Mouse (Mus musculus) kidney, embryonic 16.5 days (tissue): ENCODE measurements at regions not wholly inside any gene's neighbourhood (a gene's known extent, or its start where the extent isn't known, plus 50 kb on each side); places are given as distances from the start of the nearest gene placed in this dataset.
"Not testable (repeated sequence)": the region's sequence is repeated elsewhere in the genome, so short reads cannot be mapped to it uniquely, and the experiment has no call there.

Experiments
- ATAC-seq: fragments of 200-750 bp; cut with Nextera tagmentation; 2 replicates; pipeline ENCODE4 v1.8.0; 2017; ENCODE audit warnings: moderate TSS enrichment; ENCODE audit not compliant: low FRiP score, low TSS enrichment
- H3K27ac ChIP-seq: fragments of 300-500 bp; sonication (generic); 2 replicates; pipeline ENCODE4 v1.5.1; 2014; ENCODE audit warnings: low read length
- H3K27me3 ChIP-seq: fragments of 300-500 bp; sonication (generic); 2 replicates; pipeline ENCODE4 v1.6.1; 2014; ENCODE audit warnings: low read length, control low read depth, mixed read lengths; ENCODE audit not compliant: insufficient read depth
- H3K36me3 ChIP-seq: fragments of 300-500 bp; sonication (generic); 2 replicates; pipeline ENCODE4 v1.6.1; 2014; ENCODE audit warnings: low read length, control low read depth, mixed read lengths; ENCODE audit not compliant: insufficient read depth
- H3K4me1 ChIP-seq: fragments of 300-500 bp; sonication (generic); 2 replicates; pipeline ENCODE4 v1.6.1; 2014; ENCODE audit warnings: low read length, control low read depth, mixed read lengths; ENCODE audit not compliant: insufficient read depth
- H3K4me2 ChIP-seq: fragments of 300-500 bp; sonication (generic); replicated peaks from 2 replicates; pipeline ENCODE4 v1.6.1; 2014; ENCODE audit warnings: low read depth, low read length
- H3K4me3 ChIP-seq: fragments of 300-500 bp; sonication (generic); 2 replicates; pipeline ENCODE4 v1.5.1; 2014; ENCODE audit warnings: mild to moderate bottlenecking, low read length
- H3K9ac ChIP-seq: fragments of 300-500 bp; sonication (generic); replicated peaks from 2 replicates; pipeline ENCODE4 v1.6.1; 2014; ENCODE audit warnings: low read length
- H3K9me3 ChIP-seq: fragments of 300-500 bp; sonication (generic); 2 replicates; pipeline ENCODE4 v1.6.1; 2016; ENCODE audit warnings: low read length, control low read depth
- WGBS: fragments of 180-500 bp; shearing (Covaris S2); extraction: QIAGEN DNeasy Blood & Tissue Kit; methylation state at CpG from one replicate; pipeline ENCODE4 v1.1.7; 2014; 5-methylcytosine and 5-hydroxymethylcytosine counted together

DNA sequence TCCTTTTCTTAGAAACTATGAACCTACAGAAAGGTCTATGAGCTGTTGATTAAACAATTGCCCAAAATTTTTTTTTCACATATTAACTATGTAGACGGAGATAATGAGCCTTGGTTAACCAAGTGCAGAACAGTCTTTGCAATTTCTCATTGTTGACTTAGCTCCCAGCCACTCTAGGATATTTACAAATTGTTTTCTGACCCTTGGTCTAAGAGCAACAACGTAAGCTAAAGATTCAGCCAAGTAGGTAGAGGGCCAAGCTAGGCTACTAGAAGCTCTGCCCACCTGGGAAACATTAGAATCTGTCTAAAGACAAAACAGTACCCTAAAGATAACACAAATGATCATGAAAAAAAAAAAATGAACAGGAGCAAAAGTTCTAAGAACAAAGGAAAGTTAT is 67.5 kb upstream of the Map9 start:
- H3K27me3 ChIP-seq = no peaks in the 10 kb centered on the region
- H3K4me2 ChIP-seq = no peak overlapping the region
- H3K4me1 ChIP-seq = no peaks in the 10 kb centered on the region
- H3K4me3 ChIP-seq = no peak overlapping the region
- ATAC-seq = peak; percentile 39; the same call in 1 of the 2 replicates
- H3K27ac ChIP-seq = no peak overlapping the region
- no peaks in the 10 kb centered on the region for H3K9me3 ChIP-seq
- no peaks in the 10 kb centered on the region for H3K36me3 ChIP-seq
- no peak overlapping the region for H3K9ac ChIP-seq
- 74% methylated on average over 2 of the region's 2 CpGs for WGBS

GRCm38 (mm10) chr3:82288996-82289395 is 68.8 kb upstream of the Map9 start:
- no peak overlapping the region for H3K4me2 ChIP-seq
- no peaks in the 10 kb centered on the region for H3K27me3 ChIP-seq
- H3K9ac ChIP-seq = no peak overlapping the region
- no peaks in the 10 kb centered on the region for H3K9me3 ChIP-seq
- WGBS = 79% methylated on average over 6 of the region's 6 CpGs
- no peak overlapping the region for H3K4me3 ChIP-seq
- no peak overlapping the region for H3K27ac ChIP-seq
- no peaks in the 10 kb centered on the region for H3K36me3 ChIP-seq
- H3K4me1 ChIP-seq = no peaks in the 10 kb centered on the region
- ATAC-seq = no peak

DNA sequence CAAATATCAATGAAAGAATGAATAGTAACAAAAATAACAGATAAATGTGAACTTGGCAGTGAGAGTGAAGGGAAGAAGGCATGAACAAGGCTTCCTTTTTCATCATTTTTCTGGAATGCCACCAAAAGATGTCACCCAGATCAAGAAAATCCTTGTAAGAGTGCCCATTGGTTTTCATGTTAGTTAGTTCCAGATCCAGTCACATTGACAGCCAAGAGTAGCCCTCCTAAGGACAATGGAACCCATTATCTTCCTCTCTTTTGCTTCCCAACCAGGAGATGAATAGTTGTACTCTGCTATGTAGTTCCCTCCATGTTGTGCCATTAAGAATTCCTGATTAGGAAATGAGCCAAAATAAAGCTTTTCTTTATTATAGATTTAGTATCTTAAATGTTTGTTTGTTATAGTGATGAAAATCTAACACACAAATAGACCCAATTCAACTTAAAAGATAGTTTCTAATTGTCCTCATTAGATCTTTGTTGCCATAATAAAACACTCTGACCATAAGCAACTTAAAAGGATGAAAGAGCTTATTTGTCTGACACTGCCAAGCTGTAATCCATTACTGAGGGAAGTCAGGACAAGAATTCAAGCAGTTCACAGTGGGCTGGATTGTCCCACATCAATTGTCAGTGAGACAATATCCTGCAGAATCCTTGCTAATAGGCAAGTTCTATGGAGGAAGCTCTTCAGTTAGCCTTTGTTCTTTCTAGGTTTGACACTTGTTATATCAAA is 80.7 kb upstream of the Map9 start:
- no peak for ATAC-seq
- no peaks in the 10 kb centered on the region for H3K9me3 ChIP-seq
- H3K36me3 ChIP-seq = no peaks in the 10 kb centered on the region
- H3K4me3 ChIP-seq = no peak overlapping the region
- H3K27ac ChIP-seq = peak overlapping the region; percentile 64; the same call in 1 of the 2 replicates
- no peak overlapping the region for H3K4me2 ChIP-seq
- H3K4me1 ChIP-seq = no peaks in the 10 kb centered on the region; the same call in 1 of the 2 replicates
- H3K9ac ChIP-seq = no peak overlapping the region
- H3K27me3 ChIP-seq = no peaks in the 10 kb centered on the region

- Histone ChIP-seq H3K4me1 (no peaks in the 10 kb centered on the region; the same call in 1 of the 2 replicates), H3K9me3 (no peaks in the 10 kb centered on the region), H3K9ac (no peak overlapping the region), H3K36me3 (no peaks in the 10 kb centered on the region), H3K27ac (peak overlapping the region; percentile 64), H3K27me3 (no peaks in the 10 kb centered on the region), H3K4me3 (no peak overlapping the region), H3K4me2 (no peak overlapping the region)
- ATAC-seq = peak; percentile 31; the same call in 1 of the 2 replicates
- WGBS = 58% methylated on average over 4 of the region's 4 CpGs
Observed at GRCm38 (mm10) chr3:82275822-82276203, 82.0 kb upstream of the Map9 start.

- peak; percentile 89 for ATAC-seq
- no peaks in the 10 kb centered on the region for H3K36me3 ChIP-seq
Observed at GRCm38 (mm10) chr3:82274945-82275821, 82.7 kb upstream of the Map9 start.

DNA sequence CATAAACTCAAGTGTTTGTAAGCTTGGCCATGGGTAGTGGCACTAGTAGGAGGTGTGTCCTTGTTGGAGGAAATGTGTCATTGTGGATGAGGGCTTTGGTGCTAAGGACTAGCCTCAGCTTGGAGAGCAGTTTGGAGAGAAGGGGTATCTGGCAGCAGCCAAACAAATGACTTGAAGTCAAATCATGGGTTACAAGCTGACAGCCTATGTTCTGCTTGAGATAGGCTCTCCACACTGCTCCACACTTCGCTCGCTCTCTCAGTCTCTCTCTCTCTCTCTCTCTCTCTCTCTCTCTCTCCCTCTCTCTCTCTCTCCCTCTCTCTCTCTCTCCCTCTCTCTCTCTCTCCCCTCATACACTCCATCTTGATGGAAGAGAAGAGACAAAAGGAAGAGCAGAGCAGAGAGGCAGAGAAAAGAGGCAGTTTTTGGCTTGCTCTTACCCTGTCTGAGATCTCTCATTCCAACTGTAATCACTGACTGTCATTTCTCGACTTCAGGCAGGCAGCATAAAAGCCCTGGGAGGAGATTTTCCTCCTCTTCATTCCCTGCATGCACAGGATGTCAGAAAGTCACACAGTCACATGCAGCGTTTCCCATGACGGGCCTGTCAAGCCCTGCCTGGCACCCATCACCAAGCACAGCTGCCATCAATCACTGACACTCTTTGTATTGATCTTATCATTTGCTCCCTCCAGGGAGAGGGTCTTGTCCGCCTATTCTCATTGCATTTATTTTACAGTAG is 83.5 kb upstream of the Map9 start:
- Histone ChIP-seq H3K4me3 (no peak overlapping the region), H3K27ac (peak overlapping the region; percentile 76), H3K27me3 (no peaks in the 10 kb centered on the region), H3K9ac (no peak overlapping the region), H3K36me3 (no peaks in the 10 kb centered on the region), H3K4me1 (no peaks in the 10 kb centered on the region; the same call in 1 of the 2 replicates), H3K4me2 (no peak overlapping the region), H3K9me3 (no peaks in the 10 kb centered on the region)
- WGBS = 49% methylated on average over 6 of the region's 6 CpGs
- peak; percentile 63; the same call in 1 of the 2 replicates for ATAC-seq

More at GRCm38 (mm10) chr3:82274945-82275821, 82.7 kb upstream of the Map9 start:
- Histone ChIP-seq H3K27me3 (no peaks in the 10 kb centered on the region), H3K27ac (peak overlapping the region; percentile 76), H3K4me3 (no peak overlapping the region), H3K9ac (no peak overlapping the region), H3K9me3 (no peaks in the 10 kb centered on the region), H3K4me1 (no peaks in the 10 kb centered on the region; the same call in 1 of the 2 replicates), H3K4me2 (no peak overlapping the region)
- 50% methylated on average over 7 of the region's 7 CpGs for WGBS

DNA sequence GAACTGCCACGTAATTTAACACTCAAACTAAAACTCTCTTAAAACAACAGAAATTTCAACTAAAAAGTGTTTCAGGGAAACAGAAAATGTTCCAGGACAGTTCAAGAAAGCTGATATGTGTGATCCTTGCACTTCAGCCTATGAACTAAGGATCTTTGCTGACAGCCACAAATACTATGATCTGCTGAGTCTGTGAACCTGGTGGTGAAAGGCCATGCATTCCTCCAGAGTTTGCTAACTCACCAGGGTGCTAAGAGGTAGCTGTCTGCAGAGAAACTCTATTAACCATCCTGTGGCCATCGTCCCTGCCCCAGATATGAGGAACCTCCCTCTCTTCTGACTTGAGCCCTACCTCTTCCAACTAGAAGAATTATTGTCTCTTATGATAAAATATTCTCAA is 84.3 kb upstream of the Map9 start:
- not testable (repeated sequence) for H3K9ac ChIP-seq, H3K27ac ChIP-seq, H3K4me2 ChIP-seq, H3K9me3 ChIP-seq, ATAC-seq, H3K36me3 ChIP-seq, H3K4me3 ChIP-seq, H3K4me1 ChIP-seq, H3K27me3 ChIP-seq
- 68% methylated on average over 2 of the region's 2 CpGs for WGBS

DNA sequence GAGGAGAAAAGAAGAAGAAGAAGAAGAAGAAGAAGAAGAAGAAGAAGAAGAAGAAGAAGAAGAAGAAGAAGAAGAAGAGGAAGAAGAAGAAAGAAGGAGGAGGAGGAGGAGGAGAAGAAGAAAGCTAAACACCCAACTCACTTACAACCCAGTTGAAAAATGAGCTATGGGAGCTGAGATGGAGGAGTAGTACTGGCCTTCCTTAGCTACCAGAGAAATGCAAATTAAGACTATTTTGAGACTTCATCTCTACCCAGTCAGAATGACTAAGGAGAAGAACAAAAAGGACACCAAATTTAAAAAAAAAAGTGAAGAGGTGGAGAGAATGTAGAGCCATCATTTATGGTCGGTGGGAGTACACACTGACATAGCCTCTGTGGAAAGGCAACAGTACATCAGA is 85.9 kb upstream of the Map9 start:
- ATAC-seq = no peak
- Histone ChIP-seq H3K9me3 (no peaks in the 10 kb centered on the region), H3K4me2 (no peak overlapping the region), H3K4me3 (no peak overlapping the region), H3K27me3 (no peaks in the 10 kb centered on the region), H3K27ac (no peak overlapping the region), H3K9ac (no peak overlapping the region), H3K4me1 (no peaks in the 10 kb centered on the region; the same call in 1 of the 2 replicates), H3K36me3 (no peaks in the 10 kb centered on the region)
- 91% methylated on average over 1 of the region's 1 CpGs for WGBS

DNA sequence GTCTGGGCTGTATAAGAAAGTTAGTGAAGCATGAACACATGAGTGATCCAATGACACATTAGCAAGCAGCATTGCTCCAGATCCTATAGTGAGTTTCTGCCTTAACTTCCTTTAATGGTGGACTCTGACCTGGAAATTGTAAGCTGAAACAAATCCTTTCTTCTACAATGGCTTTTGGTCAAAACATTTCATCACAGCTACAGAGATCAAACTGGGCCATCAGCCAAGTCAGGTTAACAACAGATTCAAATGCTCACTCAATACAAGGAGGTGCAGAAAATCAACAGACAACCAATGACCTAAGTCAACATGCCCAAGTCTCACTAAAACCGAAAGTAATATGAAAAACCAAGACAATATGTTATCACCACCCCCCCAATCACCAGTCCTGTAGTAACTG is 91.9 kb upstream of the Map9 start:
- no peaks in the 10 kb centered on the region for H3K9me3 ChIP-seq
- H3K36me3 ChIP-seq = no peaks in the 10 kb centered on the region
- H3K27me3 ChIP-seq = no peaks in the 10 kb centered on the region
- no peak for ATAC-seq
- no peak overlapping the region for H3K9ac ChIP-seq
- H3K4me1 ChIP-seq = no peaks in the 10 kb centered on the region
- peak overlapping the region; percentile 60; the same call in 1 of the 2 replicates for H3K27ac ChIP-seq
- H3K4me2 ChIP-seq = no peak overlapping the region
- WGBS = 72% methylated on average over 1 of the region's 1 CpGs
- H3K4me3 ChIP-seq = no peak overlapping the region
